Mouse (Mus musculus) liver, postnatal 0 days (tissue): ENCODE measurements around the gene Krt6a.

Source experiments
- CTCF ChIP-seq: sonication (generic); IDR thresholded peaks from 2 replicates; pipeline ENCODE4 v1.5.1; 2016; ENCODE audit warnings: antibody characterized with exemption, low read depth
- EP300 ChIP-seq: IDR thresholded peaks from 2 replicates; pipeline ENCODE4 v1.6.1; 2016; ENCODE audit warnings: antibody characterized with exemption, low read depth, mild to moderate bottlenecking

- no peak for TF ChIP-seq CTCF
- TF ChIP-seq EP300 = no peak
Measured at GRCm38 (mm10) chr15:101737786-101738185, 43.7 kb upstream of the Krt6a start.
